Comparison of ENCODE assay signal across 13 mouse cellular contexts in the genomic region with DNA sequence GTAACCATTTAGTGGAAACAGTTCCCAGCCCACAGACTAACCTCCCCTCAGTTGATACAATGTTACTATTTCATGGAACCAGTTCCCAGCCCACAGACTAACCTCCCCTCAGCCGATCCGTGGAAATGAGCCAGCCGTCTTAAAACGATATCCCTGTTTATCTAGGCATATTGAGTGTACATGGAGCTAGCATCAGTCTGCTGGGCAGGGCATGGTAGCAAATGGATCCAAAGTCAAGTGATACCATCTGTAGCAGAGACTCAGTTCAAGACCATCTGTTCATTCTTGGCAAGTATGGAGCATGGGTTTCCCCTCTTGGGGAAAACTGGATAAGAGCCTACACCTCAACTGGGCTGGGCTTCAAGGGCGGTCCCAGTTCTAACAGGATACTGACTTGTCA. TPM values are rescaled to one million over a fixed set of nuclear protein-coding genes. Genes with fewer than 3 reads are reported as not detected.
A peak's percentile ranks its signal among the peaks of the same experiment; 100 is the strongest.
DNase-seq lines count a peak whose midpoint lies in the region; ATAC-seq lines count a peak whose summit lies in the region.
"Had no signal": no experiment of that assay in that cellular context is flagged by ENCODE, and none has a peak within 500 bp of the region (broad histone marks: within the 10 kb centered on the region; RNA-seq: fewer than 3 reads in every experiment).

No protein-coding gene starts in this region.

- 89% methylated on average over 5 of the region's 5 CpGs for WGBS in midbrain, embryonic 10.5 days
- 87% methylated on average over 5 of the region's 5 CpGs for WGBS in midbrain, embryonic 15.5 days

- H3K9me3 ChIP-seq in midbrain, embryonic 10.5 days (replicated peaks) = no peaks in the 10 kb centered on the region
- H3K9me3 ChIP-seq in midbrain, embryonic 15.5 days = no peaks in the 10 kb centered on the region
- H3K9me3 ChIP-seq: midbrain, embryonic 12.5 days had no signal

- no peak overlapping the region for H3K9ac ChIP-seq in midbrain, embryonic 15.5 days
- H3K9ac ChIP-seq: lung, embryonic 14.5 days; midbrain, embryonic 12.5 days had no signal

- no peak overlapping the region for H3K27ac ChIP-seq in midbrain, embryonic 10.5 days (replicated peaks)
- H3K27ac ChIP-seq in midbrain, embryonic 15.5 days = no peak overlapping the region
- H3K27ac ChIP-seq: midbrain, embryonic 12.5 days had no signal

- peak; percentile 15 to 26 for DNase-seq in frontal cortex, postnatal 36 days (ENCODE audit: low spot score in 2 of 2)
- DNase-seq in frontal cortex, postnatal 10 days (ENCODE audit: low spot score in 2 of 2) = no peak
- DNase-seq in NIH3T3 (ENCODE audit: low read depth) = peak; percentile 57
- DNase-seq in cerebellum, adult 9-11 months = peak; percentile 73
- peak; percentile 48 to 84 for DNase-seq in layer of hippocampus, postnatal 14 days (ENCODE audit: low spot score in 2 of 2)
- no peak for DNase-seq in midbrain, embryonic 10.5 days (ENCODE audit: low spot score)
- no peak for DNase-seq in gastrocnemius, postnatal 36 days
- DNase-seq: adrenal gland, postnatal 25 days; embryo, embryonic 11 days; lung, embryonic 14.5 days had no signal

- no peak overlapping the region for H3K4me2 ChIP-seq in midbrain, embryonic 15.5 days
- H3K4me2 ChIP-seq: lung, embryonic 14.5 days; midbrain, embryonic 12.5 days had no signal

- no peaks in the 10 kb centered on the region for H3K4me1 ChIP-seq in midbrain, embryonic 10.5 days
- no peaks in the 10 kb centered on the region for H3K4me1 ChIP-seq in midbrain, embryonic 15.5 days
- H3K4me1 ChIP-seq: midbrain, embryonic 12.5 days had no signal

- H3K4me3 ChIP-seq in midbrain, embryonic 10.5 days = no peak overlapping the region
- H3K4me3 ChIP-seq in midbrain, embryonic 15.5 days = no peak overlapping the region
- H3K4me3 ChIP-seq: midbrain, embryonic 12.5 days had no signal

- H3K36me3 ChIP-seq in midbrain, embryonic 10.5 days = no peaks in the 10 kb centered on the region
- no peaks in the 10 kb centered on the region for H3K36me3 ChIP-seq in midbrain, embryonic 15.5 days (replicated peaks)
- H3K36me3 ChIP-seq: midbrain, embryonic 12.5 days had no signal

- H3K27me3 ChIP-seq in midbrain, embryonic 10.5 days (ENCODE audit: low read depth, poor library complexity, severe bottlenecking) = no peaks in the 10 kb centered on the region
- H3K27me3 ChIP-seq in midbrain, embryonic 15.5 days (replicated peaks) = no peaks in the 10 kb centered on the region
- H3K27me3 ChIP-seq: midbrain, embryonic 12.5 days had no signal

- intact Hi-C loops in gastrocnemius, postnatal 36 days (cut with DNase I) = no loop called here

- ATAC-seq in midbrain, embryonic 15.5 days (replicated peaks) = no peak
- ATAC-seq: intestine, postnatal 0 days had no signal

RNA-seq across cellular contexts. Expression of gene Gsk3b, which starts 44.2 kb away (rescaled TPM):
- total RNA-seq in layer of hippocampus, postnatal 14 days (2021) = 100 to 1,000 TPM; 189 to 199 TPM
- 72.9 and 90.7 TPM in 2 replicates for polyA plus RNA-seq in midbrain, embryonic 10.5 days (2016; fragmentation: Nextera tagmentation; extraction: Ambion mirVana)
- total RNA-seq in gastrocnemius, postnatal 36 days (2021) = 10 to 100 TPM; 48.5 to 55.5 TPM
- 164 and 167 TPM in 2 replicates for polyA plus RNA-seq in midbrain, embryonic 15.5 days (2015; fragmentation: Nextera tagmentation; extraction: Ambion mirVana)

Comparison
In these comparisons a context has a peak if more than half of its experiments do, and no peak if none do; other contexts are left out.
1. DNase-seq: peak in frontal cortex, postnatal 36 days (2 of 2), NIH3T3 (single experiment), cerebellum, adult 9-11 months (single experiment) and layer of hippocampus, postnatal 14 days (2 of 2); none in frontal cortex, postnatal 10 days (0 of 2), midbrain, embryonic 10.5 days (single experiment) and gastrocnemius, postnatal 36 days (0 of 2).